Mouse (Mus musculus) kidney, adult 2 months (tissue): ENCODE results near the gene Atg101.

Experiments used
- CTCF ChIP-seq: fragments of 200-500 bp; conservative IDR thresholded peaks from 2 replicates; pipeline ENCODE4 v1.5.1; 2011; ENCODE audit warnings: low read depth, mild to moderate bottlenecking, control low read depth, low read length, moderate library complexity, mixed read lengths; ENCODE audit not compliant: insufficient read depth, insufficient read length
- POLR2A ChIP-seq: fragments of 200-500 bp; IDR thresholded peaks from one replicate; pipeline ENCODE4 v1.6.1; 2011; ENCODE audit warnings: low read depth, low read length, control low read depth

- TF ChIP-seq CTCF (no peak), POLR2A (no peak)
These were observed 38.0 kb downstream of the Atg101 start for GRCm38 (mm10) chr15:101322106-101322505.
